Mouse (Mus musculus) thymus, adult 2 months (tissue): ENCODE measurements around the gene Tfb2m. TPM values are rescaled to one million over a fixed set of nuclear protein-coding genes. Genes with fewer than 3 reads are reported as not detected.

Experiments used
- DNase-seq: peaks from one replicate; pipeline ENCODE4 v3.0.0; 2021
- H3K27ac ChIP-seq: fragments of 200-500 bp; 2 replicates; pipeline ENCODE4 v1.5.1; 2012; ENCODE audit warnings: low read length, control low read depth; ENCODE audit not compliant: control insufficient read depth, insufficient read depth
- H3K27me3 ChIP-seq: fragments of 200-500 bp; 2 replicates; pipeline ENCODE4 v1.6.1; 2012; ENCODE audit warnings: mild to moderate bottlenecking, low read length, moderate library complexity, mixed read lengths; ENCODE audit not compliant: control insufficient read depth, insufficient read depth
- H3K36me3 ChIP-seq: fragments of 200-500 bp; 2 replicates; pipeline ENCODE4 v1.6.1; 2012; ENCODE audit warnings: mild to moderate bottlenecking, low read length, moderate library complexity; ENCODE audit not compliant: control insufficient read depth, insufficient read depth
- H3K4me1 ChIP-seq: fragments of 200-500 bp; replicated peaks from 2 replicates; pipeline ENCODE4 v1.6.1; 2012; ENCODE audit warnings: low read length; ENCODE audit not compliant: control insufficient read depth, insufficient read depth
- H3K4me3 ChIP-seq: fragments of 200-500 bp; 2 replicates; pipeline ENCODE4 v1.5.1; 2012; ENCODE audit warnings: mild to moderate bottlenecking, low read length, control low read depth, moderate library complexity; ENCODE audit not compliant: control insufficient read depth, insufficient read depth
- CTCF ChIP-seq: fragments of 200-500 bp; IDR thresholded peaks from 2 replicates; pipeline ENCODE4 v1.5.1; 2012; ENCODE audit warnings: mild to moderate bottlenecking, control low read depth, low read length, moderate library complexity, borderline replicate concordance; ENCODE audit not compliant: control insufficient read depth, poor library complexity, insufficient read depth; ENCODE audit errors: extremely low read depth
- POLR2A ChIP-seq: fragments of 200-500 bp; IDR thresholded peaks from 2 replicates; pipeline ENCODE4 v1.6.1; 2012; ENCODE audit warnings: mild to moderate bottlenecking, low read length, control low read depth, moderate library complexity; ENCODE audit not compliant: control insufficient read depth, poor library complexity, insufficient read depth; ENCODE audit errors: extremely low read depth
- WGBS: fragments of 180-500 bp; shearing (Covaris S2); methylation state at CpG from one replicate; pipeline ENCODE4 v1.1.7; 2018; 5-methylcytosine and 5-hydroxymethylcytosine counted together
- polyA plus RNA-seq: library from polyadenylated mRNA; depleted of rRNA; stranded (reverse); fragments of >200 nt; gene quantifications from 2 replicates; pipeline ENCODE4 v1.2.3, GENCODE M21; 2012

Tfb2m gene
- polyA plus RNA-seq, 1 experiment, result 10.8 TPM

GRCm38 (mm10) chr1:179541502-179541901, 4.6 kb downstream of the Tfb2m start:
- Histone ChIP-seq H3K27me3 (no peaks in the 10 kb centered on the region), H3K36me3 (peaks cover 17% of the 10 kb centered on the region; the same call in 1 of the 2 replicates), H3K4me3 (no peak overlapping the region), H3K27ac (no peak overlapping the region), H3K4me1 (peaks cover 2% of the 10 kb centered on the region; the same call in 1 of the 2 replicates)
- TF ChIP-seq CTCF (no peak), POLR2A (no peak)
- WGBS, result 66% methylated on average over 3 of the region's 3 CpGs
- DNase-seq, result no peak

GRCm38 (mm10) chr1:179539887-179540286, 6.2 kb downstream of the Tfb2m start:
- no peaks in the 10 kb centered on the region for H3K4me1 ChIP-seq
- 97% methylated on average over 3 of the region's 3 CpGs for WGBS
- H3K36me3 ChIP-seq, result peaks cover 17% of the 10 kb centered on the region; the same call in 1 of the 2 replicates
- H3K27ac ChIP-seq, result no peak overlapping the region
- DNase-seq, result no peak
- TF ChIP-seq POLR2A, result no peak
- H3K4me3 ChIP-seq, result no peak overlapping the region
- no peaks in the 10 kb centered on the region for H3K27me3 ChIP-seq

- Histone ChIP-seq H3K27ac (no peak overlapping the region), H3K4me3 (no peak overlapping the region), H3K36me3 (peaks cover 20% of the 10 kb centered on the region; the same call in 1 of the 2 replicates), H3K27me3 (no peaks in the 10 kb centered on the region), H3K4me1 (no peaks in the 10 kb centered on the region)
- TF ChIP-seq CTCF (no peak), POLR2A (no peak)
- DNase-seq, result no peak
- WGBS, result 98% methylated on average over 3 of the region's 3 CpGs
These were observed 7.0 kb downstream of the Tfb2m start for GRCm38 (mm10) chr1:179539054-179539453.

- no peak for TF ChIP-seq POLR2A
- no peak for TF ChIP-seq CTCF
- no peaks in the 10 kb centered on the region for H3K36me3 ChIP-seq
- no peaks in the 10 kb centered on the region for H3K27me3 ChIP-seq
- H3K4me1 ChIP-seq, result peaks cover 2% of the 10 kb centered on the region; the same call in 1 of the 2 replicates
- no peak overlapping the region for H3K27ac ChIP-seq
- 37% methylated on average over 3 of the region's 3 CpGs for WGBS
- DNase-seq, result peak; percentile 39
- no peak overlapping the region for H3K4me3 ChIP-seq
These were observed 26.2 kb downstream of the Tfb2m start for GRCm38 (mm10) chr1:179519901-179520300.

- 4% methylated on average over 39 of the region's 39 CpGs for WGBS
- Histone ChIP-seq H3K4me3 (peak within 1 kb of the TSS; percentile 82), H3K4me1 (peaks cover 2% of the 10 kb centered on the region; the same call in 1 of the 2 replicates), H3K36me3 (no peaks in the 10 kb centered on the region), H3K27me3 (no peaks in the 10 kb centered on the region), H3K27ac (peak within 1 kb of the TSS; percentile 6)
- TF ChIP-seq CTCF, result peak; percentile 92
- TF ChIP-seq POLR2A, result 0 out of 2 replicates have a peak, but pooled peaks have one; percentile 29
- peak; percentile 88 for DNase-seq
These were observed 28.2 kb downstream of the Tfb2m start, which contains the start of gene Smyd3 for GRCm38 (mm10) chr1:179517713-179518465. Gene Smyd3, minus strand, starts transcription at chr1:179518041.

GRCm38 (mm10) chr1:179516941-179517712, 28.9 kb downstream of the Tfb2m start:
- under 1% methylated on average over 21 of the region's 21 CpGs for WGBS
- Histone ChIP-seq H3K36me3 (no peaks in the 10 kb centered on the region), H3K4me3 (peak overlapping the region; percentile 82), H3K4me1 (peaks cover 2% of the 10 kb centered on the region; the same call in 1 of the 2 replicates), H3K27me3 (no peaks in the 10 kb centered on the region), H3K27ac (peak overlapping the region; percentile 6)
- DNase-seq, result peak; percentile 43
- TF ChIP-seq CTCF, result no peak
- no peak for TF ChIP-seq POLR2A
